Mouse (Mus musculus) neural tube, embryonic 11.5 days (tissue): ENCODE results near the gene Ttll13. TPM values are rescaled to one million over a fixed set of nuclear protein-coding genes. Genes with fewer than 3 reads are reported as not detected.
A peak's percentile ranks its signal among the peaks of the same experiment; 100 is the strongest.

ENCODE experiments used
- ATAC-seq: fragments of 200-750 bp; cut with Nextera tagmentation; 2 replicates; pipeline ENCODE4 v1.8.0; 2017; ENCODE audit warnings: moderate number of reproducible peaks, mild to moderate bottlenecking, moderate TSS enrichment, moderate library complexity; ENCODE audit not compliant: insufficient read depth, low FRiP score, low TSS enrichment
- DNase-seq: peaks from one replicate; pipeline ENCODE4 v3.0.0-alpha.2; 2015; ENCODE audit warnings: low spot score
- H3K27ac ChIP-seq: fragments of 300-500 bp; sonication (generic); 2 replicates; pipeline ENCODE4 v1.5.1; 2014; ENCODE audit warnings: low read depth, mild to moderate bottlenecking, low read length
- H3K27me3 ChIP-seq: fragments of 300-500 bp; sonication (generic); 2 replicates; pipeline ENCODE4 v1.6.1; 2014; ENCODE audit warnings: mild to moderate bottlenecking, low read length, mixed read lengths; ENCODE audit not compliant: control insufficient read depth, insufficient read depth
- H3K36me3 ChIP-seq: fragments of 300-500 bp; sonication (generic); 2 replicates; pipeline ENCODE4 v1.6.1; 2014; ENCODE audit warnings: mild to moderate bottlenecking, low read length, moderate library complexity, mixed read lengths; ENCODE audit not compliant: control insufficient read depth, insufficient read depth
- H3K4me1 ChIP-seq: fragments of 300-500 bp; sonication (generic); 2 replicates; pipeline ENCODE4 v1.6.1; 2014; ENCODE audit warnings: low read length, mixed read lengths; ENCODE audit not compliant: control insufficient read depth, insufficient read depth
- H3K4me2 ChIP-seq: fragments of 300-500 bp; sonication (generic); 2 replicates; pipeline ENCODE4 v1.6.1; 2014; ENCODE audit warnings: low read depth, mild to moderate bottlenecking, moderate library complexity
- H3K4me3 ChIP-seq: fragments of 300-500 bp; sonication (generic); 2 replicates; pipeline ENCODE4 v1.5.1; 2014; ENCODE audit warnings: low read depth, low read length
- H3K9ac ChIP-seq: fragments of 300-500 bp; sonication (generic); 2 replicates; pipeline ENCODE4 v1.6.1; 2014; ENCODE audit warnings: mild to moderate bottlenecking, low read length
- H3K9me3 ChIP-seq: fragments of 300-500 bp; sonication (generic); 2 replicates; pipeline ENCODE4 v1.6.1; 2016; ENCODE audit warnings: low read length; ENCODE audit not compliant: control insufficient read depth
- WGBS: fragments of 180-500 bp; shearing (Covaris S2); extraction: QIAGEN DNeasy Blood & Tissue Kit; methylation state at CpG from one replicate; pipeline ENCODE4 v1.1.7; 2014; 5-methylcytosine and 5-hydroxymethylcytosine counted together
- polyA plus RNA-seq: library from polyadenylated mRNA; unstranded; fragments of >200 nt; fragmentation: Nextera tagmentation; extraction: Ambion mirVana; gene quantifications from 2 replicates; pipeline ENCODE4 v1.2.1, GENCODE M21; 2014

The Ttll13 gene
- polyA plus RNA-seq, 1 experiment from 2014 or later = 2.1 TPM

- DNase-seq (no peak), ATAC-seq (no peak)
- no peak overlapping the region for H3K27ac ChIP-seq
- no peak overlapping the region for H3K4me2 ChIP-seq
- no peak overlapping the region for H3K4me3 ChIP-seq
- H3K9me3 ChIP-seq = no peaks in the 10 kb centered on the region
- H3K27me3 ChIP-seq = no peaks in the 10 kb centered on the region
- no peaks in the 10 kb centered on the region for H3K4me1 ChIP-seq
- 83% methylated on average over 3 of the region's 3 CpGs for WGBS
- no peak overlapping the region for H3K9ac ChIP-seq
- H3K36me3 ChIP-seq = peaks cover 12% of the 10 kb centered on the region
These were observed 37.2 kb downstream of the Ttll13 start for GRCm38 (mm10) chr7:80283226-80283918.

- ATAC-seq = no peak
- WGBS = 91% methylated on average over 5 of the region's 5 CpGs
- H3K36me3 ChIP-seq = peaks cover 12% of the 10 kb centered on the region
These were observed 38.2 kb downstream of the Ttll13 start for GRCm38 (mm10) chr7:80284391-80284790.

DNA sequence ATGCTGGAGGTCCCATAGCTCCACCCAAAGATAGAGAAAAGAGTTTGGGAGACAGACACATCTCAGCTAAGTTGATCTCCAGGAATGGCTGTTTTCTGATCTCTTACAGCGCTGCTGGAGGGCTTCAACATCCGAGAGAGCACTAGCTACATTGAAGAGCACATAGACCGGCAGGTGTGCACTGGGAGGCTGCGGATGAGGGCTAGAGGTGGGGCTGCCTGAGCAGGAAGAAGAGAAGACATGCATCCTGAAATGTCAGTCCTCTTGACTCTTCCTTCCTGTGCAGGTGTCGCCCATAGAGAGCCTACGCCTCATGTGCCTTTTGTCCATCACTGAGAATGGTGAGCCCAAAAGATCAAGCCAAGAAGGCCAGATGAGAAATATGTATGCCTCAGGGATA is 39.5 kb downstream of the Ttll13 start:
- Histone ChIP-seq H3K4me2 (no peak overlapping the region), H3K27me3 (no peaks in the 10 kb centered on the region), H3K4me3 (no peak overlapping the region), H3K27ac (no peak overlapping the region), H3K9me3 (no peaks in the 10 kb centered on the region), H3K4me1 (no peaks in the 10 kb centered on the region), H3K36me3 (peaks cover 12% of the 10 kb centered on the region), H3K9ac (no peak overlapping the region)
- WGBS = 91% methylated on average over 6 of the region's 6 CpGs
- DNase-seq (no peak), ATAC-seq (no peak)

More at GRCm38 (mm10) chr7:80284391-80284790, 38.2 kb downstream of the Ttll13 start:
- H3K4me3 ChIP-seq = no peak overlapping the region
- no peak overlapping the region for H3K27ac ChIP-seq
- DNase-seq = no peak
- no peaks in the 10 kb centered on the region for H3K9me3 ChIP-seq
- H3K27me3 ChIP-seq = no peaks in the 10 kb centered on the region
- H3K4me1 ChIP-seq = no peaks in the 10 kb centered on the region
- H3K4me2 ChIP-seq = no peak overlapping the region
- H3K9ac ChIP-seq = no peak overlapping the region

- no peak overlapping the region for H3K4me2 ChIP-seq
- H3K4me1 ChIP-seq = no peaks in the 10 kb centered on the region
- WGBS = 82% methylated on average over 10 of the region's 10 CpGs
- H3K36me3 ChIP-seq = peaks cover 12% of the 10 kb centered on the region
- DNase-seq = no peak
- no peak overlapping the region for H3K27ac ChIP-seq
- no peaks in the 10 kb centered on the region for H3K27me3 ChIP-seq
- no peak overlapping the region for H3K4me3 ChIP-seq
- H3K9ac ChIP-seq = no peak overlapping the region
- no peaks in the 10 kb centered on the region for H3K9me3 ChIP-seq
- ATAC-seq = no peak
These were observed 41.6 kb downstream of the Ttll13 start for GRCm38 (mm10) chr7:80287736-80288135.

DNA sequence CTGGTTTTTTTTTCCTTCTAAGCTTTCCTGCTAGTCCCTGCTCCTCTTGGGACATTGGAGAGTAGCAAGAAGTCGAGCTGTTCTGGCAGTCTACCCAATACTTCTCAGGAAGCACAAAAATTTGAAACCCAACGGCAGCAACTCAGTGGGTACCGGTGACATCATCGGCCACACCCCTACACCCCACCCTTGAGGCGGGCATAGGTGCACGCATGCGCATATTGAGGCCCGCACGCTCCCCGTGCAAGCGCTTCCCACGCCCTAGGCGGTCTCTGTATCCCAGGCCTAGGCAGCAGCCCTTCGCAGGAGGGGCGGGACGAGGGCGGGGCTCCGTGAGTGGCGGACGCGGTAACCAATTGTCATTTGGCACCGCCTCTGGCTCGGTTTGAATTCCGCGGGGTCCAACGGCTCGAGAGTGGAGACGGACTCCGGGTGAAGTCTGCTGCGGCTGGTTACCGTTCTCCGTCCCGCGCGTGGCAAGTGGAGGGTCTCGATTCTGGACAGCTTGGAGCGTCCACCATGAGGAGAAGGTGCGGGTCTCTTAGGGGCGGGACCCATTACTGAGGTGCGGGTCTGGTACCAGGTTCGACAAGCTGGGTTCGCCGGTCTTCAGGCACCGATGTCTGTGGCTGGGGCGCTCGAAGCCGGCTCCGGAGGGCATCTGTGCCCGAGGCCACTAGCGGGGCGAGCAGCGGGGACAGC is 48.0 kb downstream of the Ttll13 start, which contains the start of gene Prc1:
Gene Prc1 (plus strand): TSS at position 389 of the 702 bp plus-strand sequence.
- ATAC-seq = peak; percentile 96
- Histone ChIP-seq H3K9ac (peak within 1 kb of the TSS; percentile 80), H3K9me3 (no peaks in the 10 kb centered on the region), H3K27me3 (no peaks in the 10 kb centered on the region), H3K4me2 (peak within 1 kb of the TSS; percentile 67), H3K36me3 (no peaks in the 10 kb centered on the region), H3K27ac (peak within 1 kb of the TSS; percentile 64), H3K4me1 (peaks cover 9% of the 10 kb centered on the region), H3K4me3 (peak within 1 kb of the TSS; percentile 90)
- peak; percentile 99 for DNase-seq
- under 1% methylated on average over 52 of the region's 52 CpGs for WGBS

DNA sequence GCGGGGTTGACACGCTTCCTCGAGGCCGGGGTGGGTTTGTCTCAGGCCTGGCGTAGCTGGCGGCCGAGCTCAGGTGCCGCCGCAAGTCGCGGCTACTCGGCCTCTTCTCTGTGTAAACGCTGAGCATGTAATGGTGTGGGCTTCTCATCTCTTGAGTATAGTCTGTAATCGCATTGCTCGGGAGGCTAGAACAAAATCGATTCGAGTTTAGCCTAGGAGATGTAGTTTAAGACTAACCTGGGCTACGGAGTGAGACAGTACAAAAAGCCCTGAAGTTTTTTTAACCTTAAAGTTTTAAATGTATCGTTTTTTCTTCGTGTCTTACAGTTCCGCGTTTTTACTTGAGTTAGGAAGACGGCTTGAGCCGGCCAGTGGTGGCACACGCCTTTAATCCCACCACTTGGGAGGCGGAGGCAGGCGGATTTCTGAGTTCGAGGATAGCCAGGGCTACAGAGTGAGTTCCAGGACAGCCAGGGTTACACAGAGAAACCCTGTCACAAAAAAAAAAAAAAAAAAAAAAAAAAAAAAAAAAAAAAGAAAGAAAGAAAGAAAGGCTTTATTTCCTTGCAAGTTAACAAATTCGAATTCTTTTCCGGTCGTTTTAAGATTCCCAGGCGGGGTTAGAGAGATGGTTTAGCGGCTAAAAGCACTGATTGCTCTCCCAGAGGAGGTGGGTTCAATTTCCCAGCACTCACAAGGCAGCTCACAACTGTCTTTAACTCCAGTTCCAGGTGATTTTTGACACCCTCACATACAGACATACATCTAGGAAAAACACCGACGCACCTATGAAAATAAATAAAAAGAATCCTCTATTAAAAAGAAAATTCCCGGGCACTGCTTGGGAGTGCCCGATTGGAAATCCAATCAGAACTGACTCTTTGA is 48.8 kb downstream of the Ttll13 start:
- ATAC-seq (peak; percentile 52), DNase-seq (peak; percentile 48)
- Histone ChIP-seq H3K4me3 (peak overlapping the region; percentile 90), H3K9me3 (no peaks in the 10 kb centered on the region), H3K9ac (peak overlapping the region; percentile 80), H3K4me2 (peak overlapping the region; percentile 67), H3K4me1 (peaks cover 9% of the 10 kb centered on the region), H3K27ac (peak overlapping the region; percentile 64), H3K27me3 (no peaks in the 10 kb centered on the region), H3K36me3 (no peaks in the 10 kb centered on the region)
- 9% methylated on average over 37 of the region's 37 CpGs for WGBS

GRCm38 (mm10) chr7:80296462-80296861 is 50.3 kb downstream of the Ttll13 start:
- no peaks in the 10 kb centered on the region for H3K27me3 ChIP-seq
- 95% methylated on average over 6 of the region's 6 CpGs for WGBS
- no peak overlapping the region for H3K9ac ChIP-seq
- H3K36me3 ChIP-seq = peaks cover 2% of the 10 kb centered on the region; the same call in 1 of the 2 replicates
- ATAC-seq = no peak
- no peak overlapping the region for H3K4me3 ChIP-seq
- H3K27ac ChIP-seq = no peak overlapping the region
- H3K9me3 ChIP-seq = no peaks in the 10 kb centered on the region
- DNase-seq = no peak
- H3K4me2 ChIP-seq = 0 out of 2 replicates have a peak overlapping the region, but pooled peaks have one; percentile 3
- H3K4me1 ChIP-seq = peaks cover 9% of the 10 kb centered on the region

GRCm38 (mm10) chr7:80297041-80297440 is 50.9 kb downstream of the Ttll13 start:
- no peaks in the 10 kb centered on the region for H3K27me3 ChIP-seq
- H3K4me3 ChIP-seq = no peak overlapping the region
- no peak for ATAC-seq
- no peak for DNase-seq
- H3K9ac ChIP-seq = no peak overlapping the region
- H3K9me3 ChIP-seq = no peaks in the 10 kb centered on the region
- H3K4me1 ChIP-seq = peaks cover 9% of the 10 kb centered on the region
- H3K4me2 ChIP-seq = no peak overlapping the region
- H3K27ac ChIP-seq = no peak overlapping the region
- 87% methylated on average over 3 of the region's 3 CpGs for WGBS
- H3K36me3 ChIP-seq = peaks cover 6% of the 10 kb centered on the region
